Mouse (Mus musculus) midbrain, embryonic 15.5 days (tissue): Measurements from ENCODE around the gene Casp1. TPM values are rescaled to one million over a fixed set of nuclear protein-coding genes. Genes with fewer than 3 reads are reported as not detected.

ENCODE experiments used
- ATAC-seq: fragments of 200-750 bp; cut with Nextera tagmentation; replicated peaks from 2 replicates; pipeline ENCODE4 v1.8.0; 2017; ENCODE audit warnings: moderate TSS enrichment
- H3K27ac ChIP-seq: fragments of 300-500 bp; sonication (generic); 2 replicates; pipeline ENCODE4 v1.5.1; 2015; ENCODE audit warnings: mild to moderate bottlenecking, inconsistent platforms
- H3K27me3 ChIP-seq: fragments of 300-500 bp; sonication (generic); replicated peaks from 2 replicates; pipeline ENCODE4 v1.6.1; 2015; ENCODE audit warnings: inconsistent platforms
- H3K36me3 ChIP-seq: fragments of 300-500 bp; sonication (generic); replicated peaks from 2 replicates; pipeline ENCODE4 v1.6.1; 2015; ENCODE audit warnings: inconsistent platforms
- H3K4me1 ChIP-seq: fragments of 300-500 bp; sonication (generic); 2 replicates; pipeline ENCODE4 v1.6.1; 2015; ENCODE audit warnings: inconsistent platforms
- H3K4me2 ChIP-seq: fragments of 300-500 bp; sonication (generic); 2 replicates; pipeline ENCODE4 v1.6.1; 2015; ENCODE audit warnings: inconsistent platforms, mild to moderate bottlenecking, moderate library complexity
- H3K4me3 ChIP-seq: fragments of 300-500 bp; sonication (generic); 2 replicates; pipeline ENCODE4 v1.5.1; 2015; ENCODE audit warnings: mild to moderate bottlenecking, inconsistent platforms
- H3K9ac ChIP-seq: fragments of 300-500 bp; sonication (generic); 2 replicates; pipeline ENCODE4 v1.6.1; 2015; ENCODE audit warnings: mild to moderate bottlenecking, inconsistent platforms
- H3K9me3 ChIP-seq: fragments of 300-500 bp; sonication (generic); 2 replicates; pipeline ENCODE4 v1.6.1; 2016; ENCODE audit warnings: inconsistent platforms
- WGBS: fragments of 180-500 bp; shearing (Covaris S2); methylation state at CpG from one replicate; pipeline ENCODE4 v1.1.7; 2015; ENCODE audit warnings: mixed read lengths; 5-methylcytosine and 5-hydroxymethylcytosine counted together
- polyA plus RNA-seq: library from polyadenylated mRNA; unstranded; fragments of >200 nt; fragmentation: Nextera tagmentation; extraction: Ambion mirVana; gene quantifications from 2 replicates; pipeline ENCODE4 v1.2.1, GENCODE M21; 2015

Gene Casp1
- polyA plus RNA-seq: 0.76 and 0.82 TPM in 2 replicates

DNA sequence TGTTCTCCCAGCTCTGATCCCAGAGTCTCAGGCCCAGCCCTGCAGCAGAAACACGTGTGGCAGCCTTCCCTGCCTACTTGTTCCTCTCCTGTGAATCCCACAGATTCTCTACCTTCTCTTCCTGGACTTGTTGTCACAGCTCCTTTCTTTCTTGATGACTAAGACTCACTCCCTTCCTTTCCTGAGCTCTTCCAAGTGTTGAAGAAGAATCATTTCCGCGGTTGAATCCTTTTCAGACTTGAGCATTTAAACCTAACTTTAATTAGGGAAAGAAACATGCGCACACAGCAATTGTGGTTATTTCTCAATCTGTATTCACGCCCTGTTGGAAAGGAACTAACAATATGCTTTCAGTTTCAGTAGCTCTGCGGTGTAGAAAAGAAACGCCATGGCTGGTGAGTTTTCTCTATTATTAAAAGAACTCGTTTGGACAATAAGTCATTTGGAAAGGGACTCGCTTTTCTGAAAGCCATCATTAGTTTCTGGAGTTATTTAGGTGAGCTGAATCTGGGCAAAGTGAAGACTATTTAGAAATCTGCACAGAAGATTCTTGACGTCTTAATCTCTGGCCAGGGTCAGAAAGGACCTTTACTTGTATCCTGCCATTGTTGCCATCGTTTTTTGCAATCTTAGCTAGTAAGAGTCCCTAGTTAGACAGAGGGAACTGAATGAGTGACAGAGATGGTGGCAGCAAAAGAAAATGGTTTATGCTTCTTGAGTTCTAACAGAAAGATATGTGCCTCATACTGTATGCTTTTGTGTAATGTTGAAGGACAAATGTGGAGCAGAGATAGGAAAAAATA lies at the start of gene Casp1:
Gene Casp1 (plus strand): TSS at position 189 of the 803 bp plus-strand sequence.
- no peak within 1 kb of the TSS for H3K9ac ChIP-seq
- no peaks in the 10 kb centered on the region for H3K36me3 ChIP-seq
- H3K4me1 ChIP-seq: no peaks in the 10 kb centered on the region
- 64% methylated on average over 11 of the region's 11 CpGs for WGBS
- no peak for ATAC-seq
- no peak within 1 kb of the TSS for H3K27ac ChIP-seq
- no peak within 1 kb of the TSS for H3K4me3 ChIP-seq
- H3K9me3 ChIP-seq: no peaks in the 10 kb centered on the region
- H3K4me2 ChIP-seq: no peak within 1 kb of the TSS
- H3K27me3 ChIP-seq: no peaks in the 10 kb centered on the region

- H3K27me3 ChIP-seq: no peaks in the 10 kb centered on the region
- no peaks in the 10 kb centered on the region for H3K36me3 ChIP-seq
- no peaks in the 10 kb centered on the region for H3K9me3 ChIP-seq
- H3K9ac ChIP-seq: no peak overlapping the region
- H3K4me2 ChIP-seq: no peak overlapping the region
- H3K4me1 ChIP-seq: no peaks in the 10 kb centered on the region
- 72% methylated on average over 2 of the region's 2 CpGs for WGBS
- H3K4me3 ChIP-seq: no peak overlapping the region
- no peak for ATAC-seq
- no peak overlapping the region for H3K27ac ChIP-seq
Measured at GRCm38 (mm10) chr9:5263951-5264475, 34.3 kb upstream of the Casp1 start.

- Histone ChIP-seq H3K4me3 (no peak overlapping the region), H3K4me1 (no peaks in the 10 kb centered on the region), H3K36me3 (no peaks in the 10 kb centered on the region), H3K27me3 (no peaks in the 10 kb centered on the region), H3K27ac (no peak overlapping the region), H3K9ac (no peak overlapping the region), H3K4me2 (no peak overlapping the region), H3K9me3 (no peaks in the 10 kb centered on the region)
- no peak for ATAC-seq
- 83% methylated on average over 2 of the region's 2 CpGs for WGBS
Measured at GRCm38 (mm10) chr9:5270274-5270673, 28.0 kb upstream of the Casp1 start.

GRCm38 (mm10) chr9:5270884-5271283 lies 27.4 kb upstream of the Casp1 start:
- Histone ChIP-seq H3K4me2 (no peak overlapping the region), H3K9me3 (no peaks in the 10 kb centered on the region), H3K4me3 (no peak overlapping the region), H3K27ac (no peak overlapping the region), H3K4me1 (no peaks in the 10 kb centered on the region), H3K27me3 (no peaks in the 10 kb centered on the region), H3K9ac (no peak overlapping the region), H3K36me3 (no peaks in the 10 kb centered on the region)
- ATAC-seq: no peak
- WGBS: 73% methylated on average over 1 of the region's 1 CpGs

DNA sequence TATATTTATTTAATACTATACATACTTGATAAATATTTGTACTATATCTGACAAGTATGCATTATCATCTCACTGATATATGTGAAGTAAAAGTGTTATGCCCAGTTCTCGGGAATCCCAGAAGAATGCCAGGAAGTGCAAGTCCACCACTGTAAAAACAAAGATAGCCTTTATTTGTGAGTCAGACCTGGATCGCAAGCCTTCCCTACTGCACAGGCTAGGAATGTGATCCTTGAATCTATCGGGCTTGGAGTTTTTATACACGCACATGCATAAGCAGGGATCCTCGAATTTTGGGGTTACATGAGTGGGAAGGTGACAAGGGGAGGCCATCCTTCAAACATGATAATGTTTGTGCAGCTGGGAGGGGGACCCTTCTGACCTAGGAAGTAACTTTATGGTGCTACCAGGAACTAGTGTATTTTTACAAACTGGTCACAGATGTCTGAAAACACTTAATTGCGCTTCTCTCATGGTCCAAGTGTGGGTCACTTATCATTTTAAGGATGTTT lies 26.9 kb upstream of the Casp1 start:
- H3K9me3 ChIP-seq: no peaks in the 10 kb centered on the region
- no peak overlapping the region for H3K9ac ChIP-seq
- no peak overlapping the region for H3K4me2 ChIP-seq
- ATAC-seq: no peak
- H3K4me1 ChIP-seq: no peaks in the 10 kb centered on the region
- no peak overlapping the region for H3K4me3 ChIP-seq
- H3K27ac ChIP-seq: no peak overlapping the region
- 81% methylated on average over 6 of the region's 6 CpGs for WGBS
- no peaks in the 10 kb centered on the region for H3K27me3 ChIP-seq
- H3K36me3 ChIP-seq: no peaks in the 10 kb centered on the region

DNA sequence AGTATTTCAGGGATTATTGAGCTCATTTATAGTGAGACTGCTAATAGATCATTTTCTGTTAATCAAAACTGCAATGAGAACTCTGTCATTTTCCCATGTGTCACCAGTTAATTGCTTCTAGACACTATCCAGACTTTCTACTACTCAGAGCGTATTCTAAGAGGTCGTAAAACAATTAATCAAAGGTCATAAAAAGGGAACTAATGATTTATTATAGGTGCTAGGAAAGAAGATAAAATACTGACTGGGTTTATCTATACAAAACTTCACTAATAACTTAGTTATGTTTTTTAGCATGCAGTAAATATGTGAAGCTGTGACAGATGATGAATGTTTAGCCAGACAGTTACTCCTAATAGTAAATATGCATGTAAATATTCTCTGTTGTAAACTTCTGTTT lies 12.2 kb upstream of the Casp1 start:
- Histone ChIP-seq H3K27me3 (no peaks in the 10 kb centered on the region), H3K9ac (no peak overlapping the region), H3K9me3 (no peaks in the 10 kb centered on the region), H3K27ac (no peak overlapping the region), H3K4me3 (no peak overlapping the region), H3K4me2 (no peak overlapping the region), H3K4me1 (no peaks in the 10 kb centered on the region), H3K36me3 (no peaks in the 10 kb centered on the region)
- WGBS: 93% methylated on average over 2 of the region's 2 CpGs
- no peak for ATAC-seq

GRCm38 (mm10) chr9:5286597-5286996 lies 11.7 kb upstream of the Casp1 start:
- H3K9ac ChIP-seq: no peak overlapping the region
- no peaks in the 10 kb centered on the region for H3K9me3 ChIP-seq
- no peaks in the 10 kb centered on the region for H3K27me3 ChIP-seq
- H3K4me2 ChIP-seq: no peak overlapping the region
- H3K27ac ChIP-seq: no peak overlapping the region
- no peaks in the 10 kb centered on the region for H3K4me1 ChIP-seq
- no peaks in the 10 kb centered on the region for H3K36me3 ChIP-seq
- ATAC-seq: no peak
- H3K4me3 ChIP-seq: no peak overlapping the region

GRCm38 (mm10) chr9:5296354-5297237 lies 1.7 kb upstream of the Casp1 start:
- Histone ChIP-seq H3K4me1 (no peaks in the 10 kb centered on the region), H3K9ac (no peak overlapping the region), H3K36me3 (no peaks in the 10 kb centered on the region), H3K27me3 (no peaks in the 10 kb centered on the region), H3K9me3 (no peaks in the 10 kb centered on the region), H3K4me2 (no peak overlapping the region), H3K4me3 (no peak overlapping the region), H3K27ac (no peak overlapping the region)
- 81% methylated on average over 2 of the region's 2 CpGs for WGBS
- no peak for ATAC-seq

DNA sequence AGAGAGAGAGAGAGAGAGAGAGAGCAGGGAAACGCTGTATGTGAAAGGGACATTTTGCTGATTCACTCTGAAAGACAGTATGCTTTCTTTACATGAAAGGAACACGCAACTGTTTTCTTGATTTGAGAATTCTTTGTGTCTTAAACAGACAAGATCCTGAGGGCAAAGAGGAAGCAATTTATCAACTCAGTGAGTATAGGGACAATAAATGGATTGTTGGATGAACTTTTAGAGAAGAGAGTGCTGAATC lies 740 bp downstream of the Casp1 start:
- no peak overlapping the region for H3K4me3 ChIP-seq
- no peak for ATAC-seq
- 86% methylated on average over 2 of the region's 2 CpGs for WGBS

DNA sequence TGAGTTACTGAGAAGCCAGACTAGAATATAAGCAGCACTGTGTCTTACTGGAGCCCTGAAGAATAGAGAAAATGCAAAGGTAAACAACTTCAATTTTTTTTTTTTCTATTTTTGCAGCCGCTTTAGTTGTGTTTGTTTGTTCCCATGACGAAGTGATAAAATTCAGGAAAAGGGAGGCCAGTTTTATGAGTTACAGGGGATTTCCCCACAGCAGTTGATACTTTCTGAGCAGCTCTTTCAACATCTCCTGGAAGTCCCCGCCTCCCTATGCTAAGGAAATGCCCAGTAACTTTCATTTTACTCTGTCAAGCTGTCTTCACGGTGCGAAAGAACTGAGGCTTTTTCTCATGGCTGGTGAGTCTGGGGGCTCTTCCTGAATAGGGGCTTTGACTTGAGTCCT lies 10.2 kb downstream of the Casp1 start, which contains the start of gene Casp4:
Gene Casp4 (plus strand): TSS at position 268 of the 400 bp plus-strand sequence.
- no peak within 1 kb of the TSS for H3K27ac ChIP-seq
- no peak for ATAC-seq
- WGBS: 82% methylated on average over 5 of the region's 5 CpGs
- H3K9ac ChIP-seq: no peak within 1 kb of the TSS
- H3K4me2 ChIP-seq: no peak within 1 kb of the TSS
- no peaks in the 10 kb centered on the region for H3K4me1 ChIP-seq
- H3K27me3 ChIP-seq: no peaks in the 10 kb centered on the region
- no peaks in the 10 kb centered on the region for H3K36me3 ChIP-seq
- H3K9me3 ChIP-seq: no peaks in the 10 kb centered on the region
- no peak within 1 kb of the TSS for H3K4me3 ChIP-seq

More for the DNA sequence above, 740 bp downstream of the Casp1 start:
- H3K36me3 ChIP-seq: no peaks in the 10 kb centered on the region
- no peak overlapping the region for H3K9ac ChIP-seq
- no peak overlapping the region for H3K4me2 ChIP-seq
- H3K27ac ChIP-seq: no peak overlapping the region
- no peaks in the 10 kb centered on the region for H3K9me3 ChIP-seq
- no peaks in the 10 kb centered on the region for H3K4me1 ChIP-seq
- no peaks in the 10 kb centered on the region for H3K27me3 ChIP-seq

GRCm38 (mm10) chr9:5310112-5310511 lies 11.8 kb downstream of the Casp1 start:
- Histone ChIP-seq H3K4me1 (no peaks in the 10 kb centered on the region), H3K27ac (no peak overlapping the region), H3K9me3 (no peaks in the 10 kb centered on the region), H3K4me3 (no peak overlapping the region), H3K4me2 (no peak overlapping the region), H3K27me3 (no peaks in the 10 kb centered on the region), H3K9ac (no peak overlapping the region), H3K36me3 (no peaks in the 10 kb centered on the region)
- ATAC-seq: no peak

DNA sequence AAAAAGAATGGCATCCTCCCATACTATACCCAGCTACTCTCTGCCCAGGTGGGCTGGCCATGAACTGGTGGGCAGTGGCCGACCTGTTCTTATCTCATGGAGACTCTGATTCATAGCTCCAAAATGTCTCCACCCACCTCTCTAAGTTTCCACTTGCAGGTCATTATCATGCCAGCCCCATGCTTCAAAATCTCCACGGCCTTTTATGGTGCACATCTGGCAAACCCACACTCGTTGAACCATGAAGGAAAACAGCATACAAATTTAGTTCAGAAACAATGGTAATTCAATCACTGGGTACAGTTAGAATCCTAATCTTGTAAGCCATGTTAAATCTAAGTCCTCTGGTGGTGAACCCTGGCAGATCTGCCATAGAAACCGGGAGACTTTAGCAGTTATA lies 13.1 kb downstream of the Casp1 start:
- Histone ChIP-seq H3K4me2 (no peak overlapping the region), H3K27me3 (no peaks in the 10 kb centered on the region), H3K9me3 (no peaks in the 10 kb centered on the region), H3K4me3 (no peak overlapping the region), H3K4me1 (no peaks in the 10 kb centered on the region), H3K36me3 (no peaks in the 10 kb centered on the region), H3K9ac (no peak overlapping the region), H3K27ac (no peak overlapping the region)
- WGBS: 74% methylated on average over 4 of the region's 4 CpGs
- ATAC-seq: no peak
